Mouse (Mus musculus): ENCODE results near the gene Camkk1.

The Camkk1 gene

DNA sequence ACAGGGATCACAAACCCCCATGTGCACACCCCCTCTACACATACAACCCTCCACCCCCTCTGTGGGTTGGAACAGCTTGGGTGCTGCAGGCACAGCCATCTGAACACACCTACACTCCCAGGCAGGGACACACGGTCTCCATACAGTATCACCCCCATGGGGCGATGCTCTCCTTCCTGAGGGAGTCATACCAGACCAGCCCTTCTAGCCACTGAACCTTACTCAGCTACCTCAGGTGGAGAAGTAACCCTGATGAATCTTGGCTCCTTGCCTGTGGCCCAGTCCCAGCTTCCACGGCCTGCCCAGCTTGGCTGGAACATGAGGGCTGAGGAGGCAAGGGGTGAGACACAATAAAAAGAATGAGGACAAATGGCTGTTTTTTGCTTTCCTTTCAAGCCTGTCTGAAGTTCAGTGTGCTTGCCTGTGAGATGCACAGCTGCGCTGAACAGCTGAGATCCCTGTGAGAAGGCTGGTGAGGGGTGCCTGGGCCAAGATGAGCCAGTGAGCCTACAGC lies 3.9 kb upstream of the Camkk1 start:
- DNase-seq (ENCODE audit: low read depth, low spot score): no peak

DNA sequence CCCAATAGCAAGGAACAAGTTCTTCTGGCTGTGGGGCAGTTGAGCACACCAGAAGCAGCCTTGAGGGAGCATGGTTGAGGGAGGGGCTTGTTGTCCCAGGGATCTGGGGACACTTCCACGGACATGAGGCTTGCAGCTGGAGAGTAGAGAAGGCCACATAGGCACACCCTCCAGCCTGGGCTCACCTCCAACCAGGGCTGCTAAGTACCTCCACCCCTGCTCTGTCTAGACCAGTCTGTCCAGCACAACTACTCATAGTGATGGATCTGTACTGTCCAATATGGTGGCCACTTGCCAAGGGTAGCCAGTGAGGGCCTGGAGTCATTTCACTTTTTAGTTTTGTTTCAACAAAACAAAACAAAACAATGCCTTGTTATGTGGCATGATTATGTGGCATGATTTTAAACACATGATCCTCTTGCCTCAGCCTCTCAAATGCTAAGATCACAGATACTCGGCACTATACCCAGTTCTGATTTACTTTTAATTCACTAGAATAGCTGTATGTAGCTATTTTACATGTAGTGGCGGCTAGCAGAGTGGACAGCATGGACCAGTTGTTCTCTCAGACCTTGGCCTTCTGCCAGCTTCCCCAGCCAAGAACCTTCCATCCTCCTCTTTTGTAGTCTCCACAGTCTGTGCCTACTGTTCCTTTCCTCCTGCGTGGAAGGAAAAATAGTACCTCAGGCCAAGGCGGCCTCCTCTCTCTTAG lies 3.3 kb upstream of the Camkk1 start:
- DNase-seq (ENCODE audit: low read depth, low spot score): no peak

- DNase-seq (ENCODE audit: low read depth, low spot score): no peak
Measured at GRCm38 (mm10) chr11:73016103-73016420, 2.7 kb upstream of the Camkk1 start.

- DNase-seq (ENCODE audit: low read depth, low spot score): no peak
Measured at GRCm38 (mm10) chr11:73019147-73019795, 463 bp downstream of the Camkk1 start.

DNA sequence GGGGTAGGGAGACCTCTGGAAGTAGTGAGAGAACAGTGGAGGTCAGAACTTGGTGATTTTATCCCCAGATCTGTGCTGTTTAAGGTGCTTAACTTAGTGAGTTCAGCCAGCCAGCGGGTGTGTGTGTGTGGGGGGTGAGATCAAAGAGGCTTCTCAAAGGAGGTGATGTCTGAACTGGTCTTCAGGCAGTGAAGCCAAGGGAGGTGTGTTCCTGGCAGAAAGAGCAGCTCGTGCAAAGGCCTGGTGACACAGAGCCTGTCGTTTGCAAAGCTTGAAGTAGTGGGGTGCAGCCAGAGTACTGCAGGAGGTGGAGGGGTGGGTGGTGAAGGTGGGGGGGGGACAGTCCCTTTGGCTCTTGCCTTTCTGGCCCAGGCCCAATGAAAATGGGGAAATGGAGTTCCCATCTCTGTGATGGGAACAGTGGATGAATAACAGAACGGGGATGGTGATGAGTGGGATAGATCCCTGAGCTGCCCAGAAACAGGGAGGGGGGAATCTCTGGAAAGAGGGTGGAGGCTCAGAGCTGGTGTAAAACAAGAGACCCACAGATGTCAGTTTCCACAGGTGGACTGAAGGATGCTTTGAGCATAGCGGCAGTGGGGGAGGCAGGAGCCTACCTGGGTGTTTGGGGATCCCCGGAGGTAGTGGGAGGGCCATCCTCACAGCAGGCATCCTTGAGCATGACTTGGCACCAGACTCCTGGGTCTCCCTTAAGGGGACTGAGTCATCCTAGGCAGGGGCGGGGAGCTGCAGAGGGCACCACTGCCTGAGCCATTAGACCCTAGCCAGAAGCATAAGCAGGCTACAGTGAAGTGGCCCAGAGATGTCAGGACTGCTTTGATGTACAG lies 2.4 kb downstream of the Camkk1 start:
- DNase-seq (ENCODE audit: low read depth, low spot score): no peak

- no peak for DNase-seq (ENCODE audit: low read depth, low spot score)
Measured at GRCm38 (mm10) chr11:73023099-73023498, 4.3 kb downstream of the Camkk1 start.

DNA sequence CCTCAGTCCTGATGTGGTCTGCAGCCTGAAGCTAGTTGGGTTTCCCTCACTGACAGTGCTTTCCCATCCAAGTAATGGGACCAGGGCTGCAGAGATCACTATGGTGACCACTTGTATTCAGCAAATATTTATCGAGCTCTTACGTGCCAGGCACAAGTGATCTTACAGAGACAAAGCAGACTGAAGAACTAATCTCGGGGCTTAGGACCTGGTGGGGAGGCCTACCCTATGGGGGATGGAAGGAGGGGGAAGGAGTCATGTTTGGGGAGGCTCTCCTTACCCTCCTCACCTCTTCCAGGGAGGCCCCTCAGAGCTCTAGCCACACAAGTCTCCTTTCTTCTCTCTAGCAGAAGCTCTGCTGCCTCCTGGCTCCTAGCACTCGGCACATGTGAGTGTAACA lies 5.0 kb downstream of the Camkk1 start:
- no peak for DNase-seq (ENCODE audit: low read depth, low spot score)

GRCm38 (mm10) chr11:73024236-73024904 lies 5.6 kb downstream of the Camkk1 start:
- DNase-seq (ENCODE audit: low read depth, low spot score): no peak

GRCm38 (mm10) chr11:73026961-73027360 lies 8.2 kb downstream of the Camkk1 start:
- DNase-seq (ENCODE audit: low read depth, low spot score): no peak

DNA sequence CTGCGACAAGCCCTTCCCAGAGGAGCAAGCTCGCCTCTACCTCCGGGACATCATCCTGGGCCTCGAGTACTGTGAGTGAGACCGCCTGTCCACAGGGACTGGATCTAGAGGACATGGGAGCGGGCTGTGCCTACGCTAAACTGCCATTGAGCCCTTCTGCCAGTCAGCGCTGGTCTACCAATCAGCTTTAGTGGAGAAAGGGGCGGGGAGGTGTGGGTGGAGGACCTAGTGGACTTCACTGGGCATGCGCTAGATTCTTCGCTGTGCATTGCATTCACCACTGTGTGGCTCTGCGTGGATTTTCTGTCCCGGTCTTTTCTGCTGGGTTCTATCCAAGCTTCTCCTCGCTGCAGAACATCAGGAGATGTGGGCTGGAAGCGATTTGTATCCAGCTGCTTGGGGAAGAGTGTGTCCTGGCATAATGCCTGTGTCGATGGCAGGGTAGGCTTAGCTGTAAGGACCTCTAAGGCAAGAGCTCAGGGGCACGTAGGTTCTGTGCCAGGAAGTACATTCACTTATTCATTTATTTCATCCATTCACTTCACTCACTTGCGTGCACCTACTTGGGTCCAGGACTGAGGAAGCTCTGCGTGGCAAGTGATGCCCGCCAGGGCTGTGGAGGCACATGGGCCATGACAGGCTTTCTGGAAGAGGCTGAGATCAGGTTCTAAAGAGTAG lies 12.2 kb downstream of the Camkk1 start:
- peak; percentile 42 for DNase-seq (ENCODE audit: low read depth, low spot score)

DNA sequence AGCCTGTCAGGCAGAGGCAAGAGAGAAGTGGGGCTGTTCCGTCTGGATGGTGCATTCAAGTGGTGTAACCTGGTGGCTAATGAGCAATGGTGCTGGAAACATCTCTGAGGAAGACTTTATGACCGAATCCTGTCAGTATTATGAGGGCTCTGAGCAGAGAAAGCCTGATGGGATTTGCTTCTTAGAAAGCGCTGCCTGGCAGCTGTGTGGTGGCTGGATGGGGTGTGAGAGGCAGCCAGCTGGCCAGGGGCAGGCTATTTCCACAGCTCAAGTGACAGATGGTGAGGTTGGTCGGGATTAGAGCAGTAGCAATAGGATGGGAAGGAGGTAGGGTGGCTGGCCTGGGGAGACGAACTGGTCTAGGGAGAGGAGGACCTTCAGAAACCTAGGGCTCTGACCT lies 12.7 kb downstream of the Camkk1 start:
- DNase-seq (ENCODE audit: low read depth, low spot score): no peak

- DNase-seq (ENCODE audit: low read depth, low spot score): no peak
Measured at GRCm38 (mm10) chr11:73036077-73036476, 17.3 kb downstream of the Camkk1 start.

DNA sequence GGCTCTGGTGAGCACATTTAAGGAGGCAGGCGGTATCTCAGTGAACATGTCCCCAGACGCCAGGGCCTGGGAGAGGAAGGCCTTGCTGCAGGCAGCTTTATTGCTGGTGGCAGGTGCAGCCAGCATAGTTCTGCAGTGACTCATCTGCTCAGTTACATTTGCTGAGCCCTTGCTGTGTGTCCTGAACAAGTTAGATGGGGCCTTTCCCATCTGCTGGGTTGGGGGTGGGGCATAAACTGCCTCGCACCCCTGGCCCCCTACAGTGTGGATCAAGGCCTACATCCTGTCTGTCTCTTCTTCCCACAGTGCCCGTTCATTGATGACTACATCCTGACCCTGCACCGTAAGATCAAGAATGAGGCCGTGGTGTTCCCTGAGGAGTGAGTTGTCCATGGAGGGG lies 18.1 kb downstream of the Camkk1 start:
- DNase-seq (ENCODE audit: low read depth, low spot score): no peak

- DNase-seq (ENCODE audit: low read depth, low spot score): no peak
Measured at GRCm38 (mm10) chr11:73037691-73038090, 18.9 kb downstream of the Camkk1 start.

GRCm38 (mm10) chr11:73039102-73039799 lies 20.4 kb downstream of the Camkk1 start:
- no peak for DNase-seq (ENCODE audit: low read depth, low spot score)

GRCm38 (mm10) chr11:73044229-73044755 lies 25.5 kb downstream of the Camkk1 start:
- no peak for DNase-seq (ENCODE audit: low read depth, low spot score)

DNA sequence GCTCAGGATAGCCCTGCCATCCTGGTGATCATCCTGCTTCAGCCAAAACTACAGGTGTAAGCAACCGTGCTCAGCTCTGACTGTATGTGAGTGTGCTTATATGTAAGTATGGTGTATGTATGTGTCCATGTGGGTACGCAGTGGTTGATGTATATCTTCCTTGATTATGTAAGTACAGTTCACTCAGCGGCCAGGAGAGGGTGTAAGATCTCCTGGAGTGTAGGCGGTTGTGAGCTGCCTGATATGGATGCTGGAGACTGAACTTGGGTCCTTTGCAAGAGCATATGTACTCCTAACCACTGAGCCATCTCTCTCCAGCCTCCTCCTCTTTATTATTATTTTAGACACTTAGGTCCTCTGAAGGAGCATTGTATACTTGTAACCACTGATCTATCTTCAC lies 26.0 kb downstream of the Camkk1 start:
- no peak for DNase-seq (ENCODE audit: low read depth, low spot score)

DNA sequence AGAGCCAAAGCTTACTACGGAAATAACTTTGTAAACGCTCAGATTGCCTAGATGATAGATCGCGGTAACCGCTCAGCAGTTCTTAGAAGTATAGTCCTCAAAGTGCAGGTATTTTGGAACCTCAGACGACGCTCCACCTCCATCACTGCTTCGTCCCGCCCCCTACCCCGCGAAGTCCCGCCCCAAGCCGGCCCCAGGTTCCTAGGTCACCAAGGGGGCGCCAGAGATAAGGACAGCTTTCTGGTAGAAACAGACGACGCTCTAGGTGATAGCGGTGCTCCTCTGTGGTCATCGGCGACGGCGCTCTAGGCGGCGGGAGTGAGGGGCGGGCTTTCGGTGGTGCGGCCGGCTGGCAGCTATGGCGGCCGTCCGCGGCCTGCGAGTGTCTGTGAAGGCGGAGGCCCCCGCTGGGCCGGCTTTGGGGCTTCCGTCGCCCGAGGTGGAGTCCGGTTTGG lies 28.8 kb downstream of the Camkk1 start, which contains the start of gene Ncbp3:
TSS of gene Ncbp3 (plus strand) at position 242 of the 455 bp plus-strand sequence.
- peak; percentile 95 for DNase-seq (ENCODE audit: low read depth, low spot score)

DNA sequence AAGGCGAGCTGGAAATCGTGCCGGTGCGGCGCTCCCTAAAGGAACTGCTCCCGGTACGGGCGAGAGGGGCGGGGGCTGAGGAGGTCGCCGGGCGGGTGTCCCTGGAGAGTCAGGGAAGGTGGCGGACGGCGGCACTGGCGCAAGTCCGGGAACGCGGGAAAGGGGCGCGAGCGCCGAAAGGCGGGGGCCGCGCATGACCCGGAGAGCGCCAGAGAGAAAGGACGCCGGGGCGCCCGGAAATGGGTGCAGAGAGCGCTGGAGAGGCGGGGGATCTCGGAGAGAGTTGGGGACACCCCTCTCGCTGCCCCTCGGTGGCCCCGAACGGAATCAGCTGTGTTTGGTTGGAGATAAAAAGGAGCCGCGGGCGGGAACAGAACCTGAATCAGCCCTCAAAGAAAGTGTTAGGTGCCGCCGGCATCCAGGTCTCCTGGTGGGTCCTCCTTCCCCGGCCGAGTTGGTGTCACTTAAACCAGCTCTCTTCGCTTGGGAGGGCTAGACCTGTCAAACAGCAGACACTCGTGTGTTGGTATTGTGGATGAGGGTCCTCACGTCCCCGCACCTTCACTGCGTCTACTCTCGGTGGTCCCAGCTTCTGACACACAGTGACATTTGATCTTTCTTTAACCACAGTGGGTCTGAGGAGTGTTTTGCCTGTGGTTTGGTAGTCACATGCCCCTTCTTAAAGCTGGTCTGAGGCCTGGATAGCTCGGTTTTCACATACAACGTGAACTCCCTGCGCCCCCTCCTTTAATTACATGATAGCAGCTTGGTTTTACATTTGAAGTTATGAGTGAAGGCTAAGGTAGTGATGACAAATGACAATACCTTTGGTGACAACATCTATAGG lies 29.4 kb downstream of the Camkk1 start:
- peak; percentile 48 for DNase-seq (ENCODE audit: low read depth, low spot score)
